Mouse (Mus musculus) embryonic facial prominence, embryonic 14.5 days (tissue): ENCODE results near the gene Hoxd9. TPM values are rescaled to one million over a fixed set of nuclear protein-coding genes. Genes with fewer than 3 reads are reported as not detected.

Experiments
- ATAC-seq: fragments of 200-750 bp; cut with Nextera tagmentation; 2 replicates; pipeline ENCODE4 v1.8.0; 2017; ENCODE audit warnings: low read depth, moderate number of reproducible peaks, moderate TSS enrichment
- DNase-seq: peaks from one replicate; pipeline ENCODE4 v3.0.0-alpha.2; 2015; ENCODE audit warnings: low spot score
- H3K27ac ChIP-seq: fragments of 300-500 bp; sonication (generic); replicated peaks from 2 replicates; pipeline ENCODE4 v1.5.1; 2014; ENCODE audit warnings: low read depth, mild to moderate bottlenecking, low read length, moderate library complexity
- H3K27me3 ChIP-seq: fragments of 300-500 bp; sonication (generic); replicated peaks from 2 replicates; pipeline ENCODE4 v1.6.1; 2014; ENCODE audit warnings: low read length; ENCODE audit not compliant: control insufficient read depth, insufficient read depth
- H3K36me3 ChIP-seq: fragments of 300-500 bp; sonication (generic); 2 replicates; pipeline ENCODE4 v1.6.1; 2014; ENCODE audit warnings: low read length, mixed read lengths; ENCODE audit not compliant: control insufficient read depth, insufficient read depth
- H3K4me1 ChIP-seq: fragments of 300-500 bp; sonication (generic); 2 replicates; pipeline ENCODE4 v1.6.1; 2014; ENCODE audit warnings: antibody characterized with exemption, low read length; ENCODE audit not compliant: control insufficient read depth, insufficient read depth
- H3K4me2 ChIP-seq: fragments of 300-500 bp; sonication (generic); 2 replicates; pipeline ENCODE4 v1.6.1; 2014; ENCODE audit warnings: low read depth, mild to moderate bottlenecking, low read length, moderate library complexity, mixed read lengths
- H3K4me3 ChIP-seq: fragments of 300-500 bp; sonication (generic); 2 replicates; pipeline ENCODE4 v1.5.1; 2014; ENCODE audit warnings: low read depth, mild to moderate bottlenecking, low read length
- H3K9ac ChIP-seq: fragments of 300-500 bp; sonication (generic); 2 replicates; pipeline ENCODE4 v1.6.1; 2014; ENCODE audit warnings: low read depth, mild to moderate bottlenecking, low read length, moderate library complexity, mixed read lengths
- H3K9me3 ChIP-seq: fragments of 300-500 bp; sonication (generic); 2 replicates; pipeline ENCODE4 v1.6.1; 2016; ENCODE audit warnings: low read length; ENCODE audit not compliant: control insufficient read depth
- WGBS: fragments of 180-500 bp; shearing (Covaris S2); extraction: QIAGEN DNeasy Blood & Tissue Kit; methylation state at CpG from one replicate; pipeline ENCODE4 v1.1.7; 2014; 5-methylcytosine and 5-hydroxymethylcytosine counted together
- polyA plus RNA-seq: library from polyadenylated mRNA; unstranded; fragments of >200 nt; fragmentation: Nextera tagmentation; extraction: Ambion mirVana; gene quantifications from 2 replicates; pipeline ENCODE4 v1.2.1, GENCODE M21; 2014

Hoxd9 gene
- polyA plus RNA-seq, 1 experiment from 2014 or later: 2.0 TPM

DNA sequence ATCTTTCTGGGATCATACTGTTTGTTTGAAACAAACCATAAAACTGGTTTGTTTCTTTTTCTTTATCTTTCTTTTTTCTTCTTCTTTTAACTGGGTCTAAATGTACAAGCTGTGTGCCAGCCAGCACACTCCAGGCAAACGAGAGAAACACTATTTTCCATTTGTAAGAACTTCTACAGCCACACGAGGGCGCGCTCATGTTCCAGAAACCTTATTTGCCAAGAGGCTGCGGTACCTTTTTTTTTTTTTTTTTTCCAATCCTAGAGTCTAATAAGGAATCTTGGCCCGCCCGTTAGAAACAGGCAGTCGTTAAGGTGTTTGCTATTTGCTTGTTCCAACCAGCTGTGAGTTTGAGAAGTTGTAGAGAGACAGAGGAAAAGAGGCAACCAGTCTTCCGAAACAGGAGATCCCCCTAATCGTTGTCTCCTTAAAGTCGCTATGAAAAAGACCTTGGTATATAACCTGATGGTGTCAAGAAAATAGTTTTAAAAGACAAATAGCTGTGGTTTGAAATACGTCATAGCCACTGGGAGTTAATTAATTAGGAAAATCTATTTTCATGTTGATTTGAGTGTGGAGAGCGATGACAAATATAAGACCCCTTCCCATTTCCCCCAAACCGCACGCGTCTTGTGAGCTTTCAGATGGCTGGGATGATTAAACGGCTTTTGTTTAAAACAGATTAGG, 11.1 kb upstream of the Hoxd9 start:
- Histone ChIP-seq H3K4me2 (no peak overlapping the region), H3K4me3 (no peak overlapping the region), H3K27ac (no peak overlapping the region)

DNA sequence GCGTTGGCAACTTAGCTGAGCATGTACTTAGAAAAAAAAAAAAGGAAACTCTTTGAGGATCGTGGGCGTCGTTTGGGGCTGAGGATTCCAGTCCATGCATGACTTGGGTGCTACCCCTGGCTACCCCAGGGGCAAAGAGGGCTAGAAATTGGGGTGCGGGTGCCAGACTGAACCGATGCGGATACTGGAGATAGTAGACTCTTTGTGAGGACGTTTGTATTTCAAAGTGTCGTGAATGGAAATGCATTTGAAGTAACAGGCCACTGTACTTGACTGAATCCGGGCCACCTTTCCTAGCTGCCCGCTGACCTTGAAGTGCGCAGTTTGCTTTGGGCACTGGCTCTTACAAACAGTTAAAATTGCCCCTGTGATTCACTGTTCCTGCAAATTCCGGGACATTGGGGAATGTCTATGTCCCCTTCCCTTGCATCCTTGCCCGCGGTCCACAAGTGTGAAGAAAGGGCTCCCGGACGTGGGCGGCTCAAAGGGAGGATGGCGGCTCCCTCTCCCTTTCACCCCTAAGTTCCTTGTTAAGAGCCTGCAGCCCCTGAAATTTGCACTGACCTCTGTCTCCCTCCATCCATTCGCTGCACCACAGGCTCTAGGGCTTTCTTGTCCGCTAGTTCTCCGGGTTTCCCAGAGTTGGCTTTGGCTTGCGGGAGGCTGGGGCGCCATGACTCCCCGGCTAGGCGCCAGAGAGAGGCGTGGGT, 10.4 kb upstream of the Hoxd9 start:
- no peaks in the 10 kb centered on the region for H3K9me3 ChIP-seq
- no peaks in the 10 kb centered on the region for H3K36me3 ChIP-seq
- 0 out of 2 replicates have a peak, but pooled peaks cover 4% of the 10 kb centered on the region for H3K4me1 ChIP-seq
- peaks cover 97% of the 10 kb centered on the region for H3K27me3 ChIP-seq
- H3K27ac ChIP-seq: no peak overlapping the region
- ATAC-seq: no peak
- H3K4me2 ChIP-seq: no peak overlapping the region
- DNase-seq: no peak
- 1% methylated on average over 27 of the region's 27 CpGs for WGBS
- no peak overlapping the region for H3K4me3 ChIP-seq
- H3K9ac ChIP-seq: no peak overlapping the region

More for the DNA sequence above, 11.1 kb upstream of the Hoxd9 start:
- 0 out of 2 replicates have a peak, but pooled peaks cover 4% of the 10 kb centered on the region for H3K4me1 ChIP-seq
- peaks cover 97% of the 10 kb centered on the region for H3K27me3 ChIP-seq
- DNase-seq (peak; percentile 89), ATAC-seq (no peak)
- no peaks in the 10 kb centered on the region for H3K9me3 ChIP-seq
- 5% methylated on average over 17 of the region's 17 CpGs for WGBS
- H3K9ac ChIP-seq: no peak overlapping the region
- no peaks in the 10 kb centered on the region for H3K36me3 ChIP-seq

DNA sequence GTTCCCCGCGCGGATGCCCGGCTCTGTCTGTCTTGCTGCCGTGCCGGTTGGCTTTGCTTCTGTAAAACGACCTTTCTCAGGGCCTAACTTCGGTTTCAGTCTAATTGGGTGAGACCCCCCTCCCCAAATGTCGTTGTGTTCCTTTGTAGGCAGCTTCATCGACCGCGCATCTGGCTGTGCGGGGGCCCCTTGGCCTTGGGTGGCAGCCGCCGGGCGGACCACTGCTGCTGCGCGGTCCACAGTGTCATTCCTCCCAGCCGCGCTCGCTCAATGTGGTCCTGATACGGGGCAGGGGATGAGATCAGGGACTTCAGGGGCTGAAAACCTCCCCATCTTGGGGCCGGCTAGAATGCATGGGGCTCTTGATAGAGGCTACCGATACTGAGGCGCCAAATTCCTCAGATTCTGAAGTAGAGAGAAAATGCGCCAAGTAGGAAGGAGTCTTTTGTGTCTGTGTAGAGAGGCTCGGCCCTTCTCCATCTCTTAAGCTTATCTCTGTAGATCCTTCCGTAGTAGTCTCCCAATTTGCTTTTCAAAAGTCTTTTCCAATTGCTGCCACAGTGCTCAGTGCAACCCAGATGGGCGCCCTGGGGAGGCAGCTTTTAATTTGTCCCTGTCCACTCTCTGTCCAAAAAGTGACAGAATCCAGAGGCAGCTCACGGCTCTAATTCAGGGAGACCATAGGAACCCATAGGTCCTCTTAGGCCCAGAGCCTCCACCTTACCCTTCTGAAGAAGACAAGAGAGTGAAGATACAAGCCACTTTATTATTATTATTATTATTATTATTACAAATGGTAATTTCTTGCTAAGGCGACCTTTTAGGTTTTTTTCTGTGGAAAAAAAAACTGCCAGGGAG, 9.6 kb upstream of the Hoxd9 start:
- Histone ChIP-seq H3K4me3 (no peak overlapping the region), H3K36me3 (no peaks in the 10 kb centered on the region), H3K4me1 (0 out of 2 replicates have a peak, but pooled peaks cover 1% of the 10 kb centered on the region), H3K4me2 (no peak overlapping the region), H3K9me3 (no peaks in the 10 kb centered on the region), H3K27me3 (peaks cover 97% of the 10 kb centered on the region), H3K27ac (no peak overlapping the region), H3K9ac (no peak overlapping the region)
- WGBS: 1% methylated on average over 31 of the region's 31 CpGs
- DNase-seq (no peak), ATAC-seq (no peak)

DNA sequence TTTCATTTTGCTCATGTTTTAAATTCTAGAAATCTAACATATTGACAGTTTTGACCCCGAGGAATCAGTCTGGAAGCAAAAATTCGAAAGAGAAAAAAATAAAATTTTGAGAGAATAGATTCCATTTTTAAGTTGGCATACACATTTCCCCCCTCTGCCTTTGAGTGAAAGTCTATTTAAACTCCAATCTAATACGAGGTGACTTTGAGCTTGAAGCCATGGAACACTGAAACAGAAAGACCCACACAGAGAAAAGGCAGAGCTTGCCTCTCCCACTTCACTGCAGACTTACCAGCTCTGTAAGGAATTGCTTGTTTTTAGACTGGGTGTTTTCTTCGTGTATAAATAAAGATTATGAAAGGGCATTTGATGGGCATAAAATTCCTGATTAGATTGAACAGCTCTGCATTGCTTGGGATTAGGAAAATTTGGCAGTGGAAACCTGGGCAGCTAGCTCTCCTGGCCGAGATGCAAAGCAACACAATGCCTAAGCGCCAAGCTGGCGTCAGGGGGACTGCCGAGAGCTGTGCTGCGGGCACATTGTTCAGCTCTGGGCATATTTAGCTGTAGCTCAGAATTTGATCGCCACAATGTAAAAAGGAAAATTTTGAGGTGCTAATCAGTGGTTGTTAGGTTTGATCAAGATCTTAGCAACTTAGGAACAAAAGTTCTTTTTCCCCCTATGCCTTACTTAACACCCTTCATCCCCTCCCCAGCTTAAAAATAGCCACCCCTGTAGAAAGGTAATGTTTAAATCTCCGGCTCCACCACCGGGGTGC, 8.5 kb upstream of the Hoxd9 start:
- no peak overlapping the region for H3K27ac ChIP-seq
- no peak overlapping the region for H3K9ac ChIP-seq
- no peak overlapping the region for H3K4me3 ChIP-seq
- no peaks in the 10 kb centered on the region for H3K9me3 ChIP-seq
- no peak for DNase-seq
- H3K4me2 ChIP-seq: no peak overlapping the region
- ATAC-seq: no peak
- no peaks in the 10 kb centered on the region for H3K4me1 ChIP-seq
- H3K27me3 ChIP-seq: peaks cover 97% of the 10 kb centered on the region
- 4% methylated on average over 12 of the region's 12 CpGs for WGBS
- H3K36me3 ChIP-seq: no peaks in the 10 kb centered on the region

DNA sequence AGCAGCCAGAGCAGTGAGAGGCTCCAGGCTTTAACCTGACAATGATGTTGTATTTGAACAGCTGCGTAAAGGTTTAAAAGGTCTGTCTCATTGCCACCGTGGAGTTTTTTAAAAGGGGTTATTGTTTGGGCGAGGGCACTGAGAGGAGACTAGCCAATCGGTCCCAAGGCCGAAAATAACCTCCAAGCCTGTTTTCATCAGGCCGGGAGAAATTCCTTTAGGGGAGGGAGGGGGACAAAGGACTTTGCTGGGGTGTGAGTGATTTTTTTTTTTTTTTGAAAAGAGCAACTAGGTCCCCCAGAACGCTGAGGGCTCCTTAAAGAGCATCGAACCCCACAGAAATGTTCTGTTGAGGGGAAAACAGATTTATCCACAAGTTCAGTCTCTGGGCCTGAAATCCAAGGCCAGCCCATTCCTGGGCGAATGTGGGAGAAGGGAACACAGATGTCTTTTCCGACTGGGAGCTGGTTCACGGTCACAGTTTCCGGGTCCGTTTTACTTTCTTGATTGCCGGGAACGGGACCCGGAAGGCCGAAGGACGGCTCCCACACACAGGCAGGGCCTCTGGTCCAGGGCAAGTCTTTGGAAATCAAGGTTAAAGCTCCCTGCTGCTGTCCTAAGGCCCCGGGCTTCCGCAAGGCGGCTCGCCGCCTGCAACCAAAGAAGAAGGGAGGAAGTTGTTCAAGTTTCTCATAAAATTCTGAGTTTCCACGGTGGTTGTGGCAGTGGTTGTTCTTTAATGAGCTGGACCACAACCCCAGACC, 7.8 kb upstream of the Hoxd9 start:
- H3K4me3 ChIP-seq: no peak overlapping the region
- no peak overlapping the region for H3K9ac ChIP-seq
- DNase-seq (no peak), ATAC-seq (no peak)
- no peak overlapping the region for H3K4me2 ChIP-seq
- no peaks in the 10 kb centered on the region for H3K9me3 ChIP-seq
- H3K36me3 ChIP-seq: no peaks in the 10 kb centered on the region
- no peak overlapping the region for H3K27ac ChIP-seq
- H3K4me1 ChIP-seq: no peaks in the 10 kb centered on the region
- 2% methylated on average over 24 of the region's 24 CpGs for WGBS
- H3K27me3 ChIP-seq: peaks cover 97% of the 10 kb centered on the region

DNA sequence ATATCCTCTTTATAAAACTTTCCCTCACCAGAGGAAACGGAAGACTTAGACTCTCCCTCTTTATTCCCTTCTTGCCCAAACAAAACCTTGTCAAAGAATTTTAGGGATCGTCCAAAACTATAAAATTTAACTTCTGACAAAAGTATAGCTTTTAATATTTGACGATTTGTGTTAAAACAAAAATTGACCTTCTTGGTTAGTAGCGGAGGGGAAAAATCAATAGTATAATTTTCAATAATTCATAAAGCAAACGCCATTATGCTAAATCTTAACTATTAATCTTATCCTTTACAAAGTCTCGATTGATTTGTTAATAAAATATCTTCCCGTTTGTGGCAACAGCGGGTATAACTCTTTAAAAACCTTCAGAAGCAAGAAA, 7.2 kb upstream of the Hoxd9 start:
- 8% methylated on average over 8 of the region's 8 CpGs for WGBS
- Histone ChIP-seq H3K36me3 (no peaks in the 10 kb centered on the region), H3K4me2 (no peak overlapping the region), H3K9me3 (no peaks in the 10 kb centered on the region), H3K27ac (no peak overlapping the region), H3K4me3 (no peak overlapping the region), H3K9ac (no peak overlapping the region), H3K4me1 (no peaks in the 10 kb centered on the region), H3K27me3 (peaks cover 97% of the 10 kb centered on the region)
- no peak for ATAC-seq
- no peak for DNase-seq

DNA sequence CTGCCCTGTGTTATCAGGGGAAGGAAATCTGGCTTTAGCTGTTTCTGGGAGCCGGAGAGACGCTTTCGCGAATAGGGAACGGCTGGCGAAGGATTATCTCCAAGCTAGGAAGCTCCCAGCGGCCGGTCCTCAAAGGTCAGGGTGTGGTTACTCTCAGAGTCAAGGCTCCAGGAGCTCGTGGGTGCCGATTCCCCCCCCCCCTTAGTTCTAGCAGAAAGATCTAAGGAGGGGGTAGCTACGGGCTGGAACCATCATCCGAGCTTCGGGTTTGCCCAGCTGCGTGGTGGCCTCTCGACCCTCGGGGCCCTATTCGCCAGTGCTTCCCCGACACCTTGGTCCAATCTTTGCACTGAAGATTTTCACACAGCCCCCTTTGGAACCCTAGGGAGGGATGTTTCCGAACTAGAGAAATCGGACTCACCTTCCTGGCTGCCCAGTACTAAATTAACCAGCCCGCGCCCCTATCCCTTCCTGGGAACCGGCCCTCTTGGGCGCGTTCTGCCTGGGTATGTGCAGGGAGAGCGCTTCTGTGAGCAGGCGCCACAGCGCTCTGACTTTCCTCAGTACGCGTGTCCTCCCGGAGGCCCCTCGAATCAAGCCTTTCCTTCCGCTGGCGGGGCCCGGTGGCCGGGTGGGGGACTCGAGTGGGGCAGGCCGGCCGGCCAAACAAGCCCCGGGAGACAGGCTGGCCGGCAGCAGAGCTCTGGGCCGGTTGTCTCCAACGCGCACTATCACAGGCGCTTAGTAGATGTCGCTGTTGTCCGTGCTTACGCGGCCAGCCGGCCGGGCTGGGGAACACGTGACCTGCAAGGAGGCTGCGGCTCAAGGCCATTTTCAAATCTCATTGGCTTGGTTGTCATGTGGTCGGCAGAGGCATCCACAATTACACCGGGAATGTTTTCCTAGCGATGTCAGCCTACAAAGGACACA, 6.2 kb upstream of the Hoxd9 start, which contains the start of gene Hoxd10:
Gene Hoxd10, plus strand, starts transcription at position 903 of the 930 bp plus-strand sequence.
- DNase-seq: peak; percentile 75
- H3K4me3 ChIP-seq: peak within 1 kb of the TSS; percentile 22

More for the DNA sequence above, 6.2 kb upstream of the Hoxd9 start, which contains the start of gene Hoxd10:
- Histone ChIP-seq H3K27me3 (peaks cover 98% of the 10 kb centered on the region), H3K9ac (no peak within 1 kb of the TSS), H3K4me2 (peak within 1 kb of the TSS; percentile 36; the same call in 1 of the 2 replicates), H3K9me3 (no peaks in the 10 kb centered on the region), H3K27ac (no peak within 1 kb of the TSS), H3K36me3 (no peaks in the 10 kb centered on the region), H3K4me1 (no peaks in the 10 kb centered on the region)
- WGBS: 1% methylated on average over 49 of the region's 56 CpGs
- ATAC-seq: peak; percentile 66; the same call in 1 of the 2 replicates
